Mouse (Mus musculus): ENCODE data around the gene Cryl1.

The Cryl1 gene

GRCm38 (mm10) chr14:57398065-57398757 is at the start of gene Cryl1:
Gene Cryl1 (minus strand): TSS chr14:57398529.
- peak; percentile 96 for DNase-seq (ENCODE audit: low spot score)

DNA sequence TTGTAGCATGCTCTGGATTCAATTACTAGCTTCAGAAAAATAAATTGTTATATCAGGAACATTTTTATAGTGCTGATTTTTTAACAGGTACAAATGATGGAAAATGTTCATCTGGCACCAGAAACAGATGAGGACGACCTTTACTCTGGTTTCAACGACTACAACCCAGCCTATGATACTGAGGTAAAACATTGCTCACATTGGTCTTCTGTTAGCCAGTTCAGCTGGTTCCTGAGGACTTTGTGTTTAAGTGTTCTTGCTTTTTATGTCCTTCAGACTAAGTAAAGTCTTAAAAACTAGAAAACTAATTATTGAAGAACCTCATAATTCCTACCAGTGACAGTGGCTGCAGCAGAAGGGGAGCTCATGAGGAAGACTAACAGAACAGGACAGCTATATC is 32.1 kb upstream of the Cryl1 start:
- DNase-seq (ENCODE audit: low spot score): no peak

DNA sequence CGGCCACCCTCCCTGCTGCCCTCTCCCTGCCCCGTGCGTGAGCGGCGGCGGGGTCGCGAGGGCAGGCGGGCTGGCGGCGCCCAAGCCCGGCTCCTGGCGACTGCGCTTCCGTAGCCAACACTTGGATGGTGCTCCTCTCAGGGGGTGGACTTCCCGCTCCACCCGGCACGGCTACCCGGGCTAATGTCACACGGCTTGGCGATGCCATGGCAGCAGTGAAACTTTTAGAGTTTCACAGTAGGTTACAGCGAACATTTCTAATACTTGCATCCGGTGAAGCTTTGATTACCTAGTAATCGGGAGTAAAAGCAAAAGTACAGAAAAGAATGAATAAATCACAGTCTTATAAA is 25.9 kb upstream of the Cryl1 start:
- DNase-seq (ENCODE audit: low spot score): no peak

GRCm38 (mm10) chr14:57423432-57424211 is 25.3 kb upstream of the Cryl1 start, which contains the start of gene Ift88:
Gene Ift88 (plus strand): TSS chr14:57424062.
- DNase-seq (ENCODE audit: low spot score): peak; percentile 93

DNA sequence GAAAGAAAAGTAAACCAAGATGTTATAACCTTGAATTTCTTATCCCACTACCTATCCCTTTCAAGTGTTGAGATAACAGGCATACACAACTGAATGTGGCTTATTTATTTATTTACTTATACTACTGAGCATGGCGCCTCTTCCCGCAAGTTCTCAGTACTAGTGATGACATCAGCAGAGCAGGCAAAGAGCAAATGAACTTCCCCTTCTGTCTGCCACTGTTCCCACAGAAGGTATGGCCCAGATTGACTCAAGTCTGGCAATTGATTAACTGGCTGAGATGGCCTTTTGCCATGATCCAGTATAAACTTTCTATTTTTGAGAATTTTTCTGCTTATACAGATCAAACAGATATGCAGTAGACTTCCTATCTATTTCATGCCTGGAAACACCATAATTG is 18.9 kb upstream of the Cryl1 start:
- no peak for DNase-seq (ENCODE audit: low spot score)

GRCm38 (mm10) chr14:57412166-57412565 is 13.8 kb upstream of the Cryl1 start:
- DNase-seq (ENCODE audit: low spot score): no peak

- DNase-seq (ENCODE audit: low spot score): no peak
These were observed 10.8 kb upstream of the Cryl1 start for GRCm38 (mm10) chr14:57409106-57409505.

GRCm38 (mm10) chr14:57408100-57408499 is 9.8 kb upstream of the Cryl1 start:
- no peak for DNase-seq (ENCODE audit: low spot score)

GRCm38 (mm10) chr14:57407039-57407987 is 9.0 kb upstream of the Cryl1 start:
- peak; percentile 17 for DNase-seq (ENCODE audit: low spot score)

- no peak for DNase-seq (ENCODE audit: low spot score)
These were observed 4.5 kb upstream of the Cryl1 start for GRCm38 (mm10) chr14:57402815-57403214.

GRCm38 (mm10) chr14:57398813-57399427 is 591 bp upstream of the Cryl1 start:
- DNase-seq (ENCODE audit: low spot score): no peak

GRCm38 (mm10) chr14:57397221-57397620 is 1.1 kb downstream of the Cryl1 start:
- DNase-seq (ENCODE audit: low spot score): no peak

DNA sequence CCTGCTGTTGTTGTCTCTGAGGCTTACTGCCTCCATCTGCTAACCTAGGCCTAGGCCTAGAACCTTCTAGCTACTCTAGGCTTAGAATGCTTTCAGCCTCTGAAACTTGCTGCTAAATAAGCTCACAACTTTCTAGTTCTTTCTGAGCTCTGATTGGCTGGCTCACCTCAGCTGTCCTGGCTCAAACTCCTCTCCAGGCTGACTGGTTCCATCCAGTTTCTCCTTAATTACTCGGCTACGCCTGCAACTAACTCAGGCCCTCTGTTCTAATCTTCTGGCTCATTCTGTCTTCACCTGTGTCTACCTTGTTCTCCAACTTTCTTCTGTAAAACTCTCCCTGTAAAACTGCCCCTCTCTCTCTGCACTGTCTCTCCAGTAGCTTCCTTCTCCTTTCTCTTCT is 2.9 kb downstream of the Cryl1 start:
- no peak for DNase-seq (ENCODE audit: low spot score)

DNA sequence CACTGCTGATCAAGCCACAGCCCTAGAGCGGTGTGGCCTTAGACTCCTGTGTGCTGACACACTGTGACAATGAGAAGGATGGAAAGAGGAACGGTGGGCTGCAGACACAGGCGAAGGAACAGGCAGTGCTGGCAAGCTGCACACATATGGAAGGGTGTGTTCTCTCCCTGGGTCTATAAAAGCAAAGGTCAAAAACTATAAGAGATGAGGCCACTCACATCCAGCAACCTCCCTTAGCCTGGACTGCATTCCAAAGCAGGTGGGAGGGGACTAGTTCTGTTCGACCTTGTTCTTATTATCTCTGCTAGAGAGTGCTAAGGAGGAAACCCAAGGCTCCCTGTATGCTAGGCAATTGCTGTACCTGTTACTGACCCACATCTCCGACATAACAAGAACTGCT is 6.1 kb downstream of the Cryl1 start:
- peak; percentile 35 for DNase-seq (ENCODE audit: low spot score)

DNA sequence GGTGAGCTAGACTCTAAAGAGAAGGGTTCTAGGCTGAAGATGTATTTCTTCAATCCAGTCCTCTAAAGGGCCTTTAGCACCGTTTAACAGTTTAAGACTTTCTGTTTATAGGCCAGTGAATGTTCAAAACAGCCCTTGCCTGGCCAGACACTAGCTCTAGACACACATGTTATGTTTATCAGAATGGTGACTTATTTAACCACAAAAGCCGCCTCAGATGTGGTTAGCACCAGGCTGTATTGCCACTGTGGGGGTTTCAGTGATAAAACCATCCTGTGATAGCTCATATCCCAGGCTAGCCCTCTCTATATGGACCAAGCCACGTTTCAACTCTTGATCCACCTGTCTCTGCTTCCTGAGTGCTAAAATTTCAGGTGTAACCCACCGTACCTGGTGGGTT is 6.7 kb downstream of the Cryl1 start:
- no peak for DNase-seq (ENCODE audit: low spot score)

DNA sequence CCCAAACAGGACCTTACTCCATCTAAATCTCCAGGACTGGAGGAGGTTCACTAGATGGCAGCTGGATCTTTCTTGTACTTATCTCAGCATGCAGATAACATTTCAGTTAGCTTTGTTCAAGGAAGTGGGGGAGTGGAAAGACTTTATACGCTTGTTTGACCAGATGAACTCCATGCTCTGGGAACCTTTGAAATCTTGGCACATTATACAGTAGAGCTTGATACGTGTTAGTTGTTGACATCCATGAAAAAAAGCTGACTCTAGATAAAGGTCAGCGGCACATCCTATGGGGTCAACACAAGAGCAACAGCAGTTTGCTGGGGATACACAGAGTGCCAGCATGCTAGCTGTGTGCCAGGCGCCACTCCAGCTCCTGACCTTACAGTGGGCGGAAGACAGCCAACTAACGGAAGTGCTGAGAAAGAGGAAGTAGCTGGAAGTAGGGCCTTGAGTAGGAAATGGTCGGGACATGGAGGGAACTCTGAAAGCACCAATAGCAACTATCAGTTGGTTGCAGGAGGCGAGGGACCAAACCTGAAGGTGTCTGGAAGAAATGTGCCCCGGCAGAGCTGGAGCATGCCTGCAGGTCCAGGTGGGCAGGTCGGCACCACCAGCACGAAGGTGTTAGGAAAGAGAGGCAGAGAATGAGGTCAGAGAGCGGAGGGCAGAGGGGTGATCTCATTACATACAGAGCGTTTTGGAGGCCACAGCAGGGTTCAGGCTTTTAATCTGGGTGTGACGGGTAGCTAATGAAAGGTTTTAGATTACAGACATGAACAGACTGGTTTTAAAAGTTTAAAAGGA is 11.4 kb downstream of the Cryl1 start:
- DNase-seq (ENCODE audit: low spot score): no peak

DNA sequence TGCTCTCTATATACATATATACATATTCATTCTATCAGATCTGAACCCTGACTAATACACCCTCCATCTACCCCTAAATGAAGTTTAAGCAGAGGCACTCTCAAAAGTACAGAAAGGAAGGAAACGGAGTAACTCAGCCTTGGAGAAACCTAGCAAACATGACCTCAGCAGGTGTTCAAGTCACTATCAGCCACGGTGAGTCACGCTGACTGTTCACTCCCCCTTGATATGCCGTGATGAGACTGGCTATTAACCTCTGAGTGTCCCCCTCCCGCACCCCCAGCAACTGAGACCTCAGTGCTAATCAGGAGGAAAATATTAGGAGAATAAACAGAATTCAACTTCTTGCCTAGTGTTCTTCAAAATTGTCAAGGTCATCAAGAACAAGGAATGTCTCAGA is 12.7 kb downstream of the Cryl1 start:
- DNase-seq (ENCODE audit: low spot score): no peak

DNA sequence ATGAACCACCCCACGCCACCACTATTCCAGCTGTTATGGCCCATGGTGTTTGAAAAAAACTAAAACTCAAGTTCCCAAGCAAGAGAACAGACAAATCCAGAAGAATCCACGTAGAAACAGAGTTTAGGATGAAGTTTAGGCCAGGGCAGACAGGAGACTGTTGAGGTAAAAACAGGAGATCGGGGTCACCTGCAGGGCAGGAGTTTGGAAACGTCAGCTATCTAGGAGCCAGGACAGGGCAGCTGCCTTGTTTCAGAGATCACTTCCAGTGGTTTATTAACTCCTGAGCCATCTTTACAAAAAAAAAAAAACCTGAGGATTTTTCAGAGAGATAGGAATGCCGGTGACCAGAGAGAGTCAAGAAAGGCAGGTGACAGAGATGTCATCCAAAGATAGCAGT is 20.8 kb downstream of the Cryl1 start:
- no peak for DNase-seq (ENCODE audit: low spot score)

GRCm38 (mm10) chr14:57376956-57377355 is 21.4 kb downstream of the Cryl1 start:
- DNase-seq (ENCODE audit: low spot score): no peak

DNA sequence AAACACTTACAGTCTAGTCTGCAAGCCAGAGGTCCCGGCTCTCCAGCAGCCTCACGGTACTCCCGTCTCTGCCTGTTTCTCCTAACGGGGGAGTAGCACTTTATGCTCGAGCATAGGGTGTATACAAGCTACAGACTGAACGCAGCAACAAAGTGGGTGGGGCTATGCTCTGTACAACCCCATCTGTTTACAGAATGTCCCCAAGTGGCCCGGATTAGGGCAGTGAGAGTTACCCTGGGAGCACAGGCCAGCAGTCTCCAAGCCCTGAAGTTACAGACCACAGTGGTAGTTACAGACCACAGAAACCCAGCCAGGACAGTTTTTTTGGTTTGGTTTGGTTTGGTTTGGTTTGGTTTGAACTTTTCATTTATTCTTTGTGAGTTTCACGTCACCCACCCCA is 22.3 kb downstream of the Cryl1 start:
- DNase-seq (ENCODE audit: low spot score): no peak

DNA sequence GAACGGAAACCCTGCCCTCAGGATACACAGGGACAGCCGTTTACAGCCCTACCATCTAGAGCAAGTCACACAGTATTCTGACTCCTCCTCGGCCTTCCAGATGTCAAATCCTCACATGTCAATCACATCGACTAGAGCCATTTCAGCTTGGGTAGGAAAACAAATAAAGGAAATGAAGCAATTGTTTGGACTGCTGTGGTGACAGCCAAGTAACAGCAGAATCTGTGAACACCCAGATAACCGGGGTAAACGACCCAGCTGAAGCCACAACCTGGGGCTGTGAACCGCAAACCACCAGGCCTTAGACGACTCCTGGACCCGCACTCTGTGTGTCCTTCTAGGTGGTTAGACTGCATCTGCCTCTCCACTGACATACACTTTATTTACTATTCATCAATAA is 23.1 kb downstream of the Cryl1 start:
- no peak for DNase-seq (ENCODE audit: low spot score)
